Mouse (Mus musculus): ENCODE data around the gene Inhbc. TPM values are rescaled to one million over a fixed set of nuclear protein-coding genes. Genes with fewer than 3 reads are reported as not detected.

Inhbc gene
- polyA plus RNA-seq, 1 experiment from 2014 or later, result 4.6 TPM

DNA sequence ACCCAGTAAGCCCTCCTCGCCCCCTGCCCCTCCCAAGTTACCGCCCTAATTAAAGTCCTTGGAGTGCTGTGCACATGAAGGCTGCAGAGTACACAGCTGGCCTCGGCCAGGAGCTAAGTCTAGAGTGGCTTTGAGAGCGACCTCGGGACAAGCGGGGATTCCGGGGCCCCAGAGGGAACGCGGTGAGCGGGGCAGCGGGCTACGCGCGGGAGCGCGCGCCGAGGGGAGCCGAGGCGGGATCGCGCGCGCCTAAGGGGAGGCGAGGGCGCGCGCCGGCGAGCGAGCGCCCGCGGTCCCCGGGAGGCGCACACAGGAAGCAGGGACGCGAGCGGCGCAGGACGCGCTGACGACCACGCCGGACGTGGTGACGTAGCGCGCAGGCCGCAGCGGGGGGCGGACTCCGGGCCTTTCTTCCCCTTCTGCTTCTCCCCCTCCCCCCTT lies 10.0 kb upstream of the Inhbc start, which contains the start of gene R3hdm2:
TSS of gene R3hdm2 (plus strand) at position 77 of the 441 bp plus-strand sequence.
- ATAC-seq (ENCODE audit: insufficient read depth), result peak; percentile 98

GRCm38 (mm10) chr10:127379654-127380053 lies 9.4 kb upstream of the Inhbc start:
- no peaks in the 10 kb centered on the region for H3K9me3 ChIP-seq (replicated peaks)
- no peaks in the 10 kb centered on the region for H3K27me3 ChIP-seq
- H3K4me2 ChIP-seq, result peak overlapping the region; percentile 90
- WGBS (ENCODE audit: insufficient replicate concordance), result 67% methylated on average over 8 of the region's 8 CpGs
- ATAC-seq (ENCODE audit: insufficient read depth), result no peak
- H3K4me3 ChIP-seq (replicated peaks), result peak overlapping the region; percentile 80
- H3K4me1 ChIP-seq (replicated peaks), result peaks cover 32% of the 10 kb centered on the region
- H3K9ac ChIP-seq, result peak overlapping the region; percentile 76
- H3K36me3 ChIP-seq (replicated peaks), result no peaks in the 10 kb centered on the region
- H3K27ac ChIP-seq (replicated peaks), result peak overlapping the region; percentile 88

More for the DNA sequence above, 10.0 kb upstream of the Inhbc start, which contains the start of gene R3hdm2:
- WGBS (ENCODE audit: insufficient replicate concordance), result under 1% methylated on average over 52 of the region's 53 CpGs
- H3K27me3 ChIP-seq, result no peaks in the 10 kb centered on the region
- H3K4me1 ChIP-seq (replicated peaks), result peaks cover 32% of the 10 kb centered on the region
- peak within 1 kb of the TSS; percentile 88 for H3K27ac ChIP-seq (replicated peaks)
- H3K4me2 ChIP-seq, result peak within 1 kb of the TSS; percentile 90
- H3K4me3 ChIP-seq (replicated peaks), result peak within 1 kb of the TSS; percentile 80
- H3K36me3 ChIP-seq (replicated peaks), result no peaks in the 10 kb centered on the region
- no peaks in the 10 kb centered on the region for H3K9me3 ChIP-seq (replicated peaks)
- H3K9ac ChIP-seq, result peak within 1 kb of the TSS; percentile 76

DNA sequence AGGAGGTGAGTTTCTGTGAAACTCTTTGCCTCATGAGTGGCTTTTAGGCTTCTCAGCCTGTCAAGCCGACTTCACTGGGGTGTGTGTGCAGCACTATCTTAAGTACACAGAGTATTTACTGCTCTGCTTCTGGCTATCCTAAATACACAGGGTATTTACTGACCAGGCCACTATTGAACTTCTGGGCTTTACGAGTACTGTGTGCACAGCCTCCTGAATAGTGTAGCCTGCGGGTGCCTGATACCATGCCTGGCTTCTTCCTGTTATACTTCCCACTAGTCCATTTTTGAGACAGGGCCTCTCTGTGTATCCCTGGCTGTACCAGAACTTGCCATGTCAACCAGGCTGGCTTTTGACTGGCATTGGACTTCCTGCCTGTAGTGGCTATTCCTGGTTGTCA lies 7.5 kb upstream of the Inhbc start:
- ATAC-seq (ENCODE audit: insufficient read depth), result no peak
- Histone ChIP-seq H3K27ac (replicated peaks) (peak overlapping the region; percentile 45), H3K4me3 (replicated peaks) (no peak overlapping the region), H3K9ac (no peak overlapping the region), H3K9me3 (replicated peaks) (no peaks in the 10 kb centered on the region), H3K36me3 (replicated peaks) (no peaks in the 10 kb centered on the region), H3K4me2 (no peak overlapping the region), H3K27me3 (no peaks in the 10 kb centered on the region), H3K4me1 (replicated peaks) (peaks cover 29% of the 10 kb centered on the region)
- WGBS (ENCODE audit: insufficient replicate concordance), result 44% methylated on average over 3 of the region's 3 CpGs

DNA sequence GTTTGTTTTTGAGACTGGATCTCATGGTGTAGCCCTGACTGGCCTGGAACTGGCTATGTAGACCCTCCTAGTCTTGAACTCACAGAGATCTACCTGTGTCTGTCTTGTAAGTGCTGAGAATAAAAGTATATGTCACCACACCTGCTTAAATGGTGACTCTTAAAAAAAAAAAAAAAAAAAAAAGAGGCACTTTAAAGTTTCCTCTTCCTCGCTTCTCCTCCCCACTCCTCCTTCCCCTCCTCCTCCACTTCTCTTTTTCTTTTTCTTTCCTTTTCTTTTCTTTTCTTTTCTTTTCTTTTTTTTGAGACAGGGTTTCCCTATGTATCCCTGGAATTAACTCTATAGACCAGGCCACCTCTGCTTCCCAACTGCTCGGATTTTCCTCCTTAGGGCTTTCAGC lies 792 bp upstream of the Inhbc start:
- no peaks in the 10 kb centered on the region for H3K36me3 ChIP-seq (replicated peaks)
- H3K9me3 ChIP-seq (replicated peaks), result no peaks in the 10 kb centered on the region
- H3K4me2 ChIP-seq, result no peak overlapping the region
- H3K27me3 ChIP-seq, result no peaks in the 10 kb centered on the region
- 41% methylated on average over 2 of the region's 2 CpGs for WGBS (ENCODE audit: insufficient replicate concordance)
- 0 out of 2 replicates have a peak overlapping the region, but pooled peaks have one; percentile 70 for H3K27ac ChIP-seq (replicated peaks)
- H3K4me1 ChIP-seq (replicated peaks), result peaks cover 2% of the 10 kb centered on the region; the same call in 1 of the 2 replicates
- no peak overlapping the region for H3K4me3 ChIP-seq (replicated peaks)
- ATAC-seq (ENCODE audit: insufficient read depth), result no peak
- H3K9ac ChIP-seq, result no peak overlapping the region

DNA sequence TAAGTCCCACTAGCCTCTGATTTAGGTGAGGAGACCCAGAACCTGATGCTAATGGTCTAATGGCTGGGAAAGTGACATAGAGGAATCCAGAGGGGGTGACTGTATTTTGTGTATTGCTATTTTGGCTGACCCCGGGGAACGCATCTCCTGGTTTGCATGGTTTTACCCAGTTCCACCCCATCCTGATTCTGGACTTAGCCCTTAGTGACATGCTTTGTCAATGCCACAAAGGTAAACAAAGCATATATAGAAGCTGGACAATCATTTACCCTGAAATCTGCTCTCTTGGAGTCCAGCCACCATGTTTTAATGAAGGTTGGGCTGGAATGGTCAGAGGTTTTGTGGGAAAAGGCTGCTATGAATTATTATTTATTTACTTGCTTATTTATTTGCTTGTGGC lies 2.0 kb downstream of the Inhbc start:
- peak; percentile 62 for ATAC-seq (ENCODE audit: insufficient read depth)
- Histone ChIP-seq H3K4me1 (replicated peaks) (peaks cover 2% of the 10 kb centered on the region; the same call in 1 of the 2 replicates), H3K9me3 (replicated peaks) (no peaks in the 10 kb centered on the region), H3K27ac (replicated peaks) (peak overlapping the region; percentile 73), H3K9ac (no peak overlapping the region), H3K27me3 (no peaks in the 10 kb centered on the region), H3K4me3 (replicated peaks) (no peak overlapping the region), H3K36me3 (replicated peaks) (no peaks in the 10 kb centered on the region), H3K4me2 (peak overlapping the region; percentile 15; the same call in 1 of the 2 replicates)
- WGBS (ENCODE audit: insufficient replicate concordance), result 65% methylated on average over 2 of the region's 2 CpGs

DNA sequence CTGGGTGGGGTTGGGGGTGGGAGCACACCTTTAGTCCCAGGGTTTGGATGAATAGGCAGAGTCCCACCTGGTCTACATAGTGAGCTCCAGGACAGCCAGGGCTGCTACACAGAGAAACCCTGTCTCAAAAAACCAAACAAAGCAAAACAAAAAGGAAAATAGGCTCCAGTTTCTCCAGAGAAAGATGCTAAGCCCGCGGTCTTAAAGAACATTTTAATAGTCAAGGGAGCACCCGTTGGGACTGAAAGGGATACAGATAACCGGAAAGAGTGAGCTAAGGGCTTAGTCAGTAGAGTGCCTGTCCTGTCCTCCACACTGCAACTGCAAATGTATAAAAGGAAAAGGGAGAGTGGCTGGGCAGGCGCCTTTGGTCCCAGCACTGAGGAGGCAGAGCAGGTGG lies 3.1 kb downstream of the Inhbc start:
- no peak overlapping the region for H3K27ac ChIP-seq (replicated peaks)
- no peak overlapping the region for H3K4me3 ChIP-seq (replicated peaks)
- peaks cover 2% of the 10 kb centered on the region; the same call in 1 of the 2 replicates for H3K4me1 ChIP-seq (replicated peaks)
- H3K9me3 ChIP-seq (replicated peaks), result no peaks in the 10 kb centered on the region
- no peaks in the 10 kb centered on the region for H3K27me3 ChIP-seq
- H3K9ac ChIP-seq, result no peak overlapping the region
- H3K4me2 ChIP-seq, result no peak overlapping the region
- no peaks in the 10 kb centered on the region for H3K36me3 ChIP-seq (replicated peaks)
- WGBS (ENCODE audit: insufficient replicate concordance), result 63% methylated on average over 5 of the region's 5 CpGs
- ATAC-seq (ENCODE audit: insufficient read depth), result no peak

DNA sequence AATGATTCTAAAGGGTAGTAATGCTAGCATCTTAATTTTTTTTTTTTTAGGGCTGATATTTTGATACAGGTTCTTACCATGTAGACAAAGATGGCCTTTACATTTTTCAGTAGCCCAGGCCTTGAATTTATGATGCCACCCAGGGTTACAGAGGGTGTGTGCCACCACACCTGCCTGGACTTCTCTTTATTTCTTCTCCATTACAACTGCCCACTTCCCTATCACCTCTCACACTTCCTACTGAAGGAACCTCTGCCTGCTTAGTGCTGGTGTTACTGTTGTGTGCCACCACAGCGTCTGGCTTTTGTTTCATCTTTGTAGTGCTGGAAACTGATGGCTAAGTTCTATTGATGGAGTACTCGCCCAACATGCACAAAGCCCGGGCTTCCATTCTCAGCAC lies 9.5 kb downstream of the Inhbc start:
- 45% methylated on average over 3 of the region's 3 CpGs for WGBS (ENCODE audit: insufficient replicate concordance)
- Histone ChIP-seq H3K4me2 (no peak overlapping the region), H3K4me3 (replicated peaks) (no peak overlapping the region), H3K36me3 (replicated peaks) (no peaks in the 10 kb centered on the region), H3K9me3 (replicated peaks) (no peaks in the 10 kb centered on the region), H3K27me3 (no peaks in the 10 kb centered on the region), H3K9ac (no peak overlapping the region), H3K27ac (replicated peaks) (no peak overlapping the region), H3K4me1 (replicated peaks) (0 out of 2 replicates have a peak, but pooled peaks cover 6% of the 10 kb centered on the region)
- ATAC-seq (ENCODE audit: insufficient read depth), result no peak

DNA sequence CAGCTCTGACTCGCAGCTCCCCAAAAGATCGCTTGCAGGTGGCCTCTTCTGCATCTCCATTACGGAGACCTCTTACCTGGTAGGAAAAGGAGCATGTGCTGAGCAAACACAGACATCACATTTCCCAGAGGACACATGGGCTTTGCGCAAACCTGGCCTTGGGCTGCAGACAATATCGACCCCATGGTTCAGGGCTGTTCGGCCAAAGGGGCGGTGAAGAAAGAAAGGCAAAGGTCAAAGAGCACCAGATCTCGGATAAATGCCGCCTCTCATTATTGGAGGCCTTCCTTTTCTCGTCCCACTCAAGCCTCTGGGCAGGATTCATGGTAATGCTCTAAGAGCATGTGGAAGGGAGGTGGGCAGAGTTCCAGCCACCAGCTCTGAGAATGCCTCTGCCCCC lies 14.9 kb downstream of the Inhbc start:
- 63% methylated on average over 10 of the region's 10 CpGs for WGBS (ENCODE audit: insufficient replicate concordance)
- no peak overlapping the region for H3K4me2 ChIP-seq
- H3K4me3 ChIP-seq (replicated peaks), result no peak overlapping the region
- H3K27ac ChIP-seq (replicated peaks), result peak overlapping the region; percentile 64
- peaks cover 20% of the 10 kb centered on the region for H3K27me3 ChIP-seq
- H3K4me1 ChIP-seq (replicated peaks), result peaks cover 12% of the 10 kb centered on the region
- H3K9me3 ChIP-seq (replicated peaks), result no peaks in the 10 kb centered on the region
- H3K36me3 ChIP-seq (replicated peaks), result no peaks in the 10 kb centered on the region
- H3K9ac ChIP-seq, result no peak overlapping the region
- peak; percentile 49; the same call in 1 of the 2 replicates for ATAC-seq (ENCODE audit: insufficient read depth)

DNA sequence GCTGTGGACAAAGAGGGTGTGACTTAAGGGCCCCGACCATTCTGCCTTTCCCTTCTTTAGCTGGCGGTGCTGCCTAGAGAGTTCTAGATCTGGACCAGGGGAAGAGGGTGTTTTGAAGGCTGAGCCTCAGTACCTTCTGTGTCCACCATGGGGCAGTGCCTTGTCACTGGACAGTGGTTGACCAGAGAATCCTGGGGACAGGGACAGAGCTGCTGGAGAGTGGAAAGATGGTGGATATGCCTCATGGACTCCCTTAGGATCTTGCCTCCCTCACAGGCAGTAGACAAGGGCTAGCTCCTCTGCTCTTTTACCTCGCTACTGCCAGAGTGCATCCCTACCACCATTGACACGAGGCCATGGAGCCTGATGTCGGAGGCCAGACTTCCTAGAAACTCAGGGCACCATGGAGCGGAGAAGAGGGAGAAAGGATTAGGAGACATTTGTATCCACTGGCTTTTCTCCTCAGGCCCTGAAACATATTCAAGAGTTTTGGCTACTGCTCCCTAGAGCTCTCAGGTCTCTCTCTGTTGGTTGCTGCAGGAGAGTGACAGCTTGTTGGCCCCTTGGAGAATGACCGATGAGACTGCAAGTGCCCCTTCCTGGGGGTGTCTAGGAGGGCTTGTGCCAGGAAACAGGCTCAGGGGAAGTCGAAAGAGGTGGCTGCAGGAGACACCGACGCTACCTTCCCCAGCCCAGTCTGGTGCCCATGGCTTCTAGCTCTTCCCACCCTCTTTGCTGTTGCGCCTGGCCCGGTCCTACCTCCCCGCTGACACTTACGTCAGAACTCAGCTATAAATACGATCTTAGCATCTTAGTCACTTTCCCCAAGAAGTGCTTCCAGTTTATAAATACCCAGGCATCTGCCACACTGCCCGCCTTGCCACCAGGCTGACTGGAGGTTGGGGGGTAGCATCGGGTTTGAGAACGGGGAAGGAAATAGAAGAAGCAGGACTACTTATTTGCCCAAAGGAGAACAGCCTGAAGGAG lies 16.0 kb downstream of the Inhbc start, which contains the start of gene Inhbe:
TSS of gene Inhbe (minus strand) at position 503 of the 987 bp plus-strand sequence.
- Histone ChIP-seq H3K9ac (no peak within 1 kb of the TSS), H3K27me3 (peaks cover 20% of the 10 kb centered on the region), H3K4me1 (replicated peaks) (peaks cover 16% of the 10 kb centered on the region), H3K4me2 (no peak within 1 kb of the TSS), H3K27ac (replicated peaks) (peak within 1 kb of the TSS; percentile 54), H3K9me3 (replicated peaks) (no peaks in the 10 kb centered on the region), H3K4me3 (replicated peaks) (no peak within 1 kb of the TSS), H3K36me3 (replicated peaks) (no peaks in the 10 kb centered on the region)
- WGBS (ENCODE audit: insufficient replicate concordance), result 53% methylated on average over 18 of the region's 18 CpGs
- ATAC-seq (ENCODE audit: insufficient read depth), result no peak

DNA sequence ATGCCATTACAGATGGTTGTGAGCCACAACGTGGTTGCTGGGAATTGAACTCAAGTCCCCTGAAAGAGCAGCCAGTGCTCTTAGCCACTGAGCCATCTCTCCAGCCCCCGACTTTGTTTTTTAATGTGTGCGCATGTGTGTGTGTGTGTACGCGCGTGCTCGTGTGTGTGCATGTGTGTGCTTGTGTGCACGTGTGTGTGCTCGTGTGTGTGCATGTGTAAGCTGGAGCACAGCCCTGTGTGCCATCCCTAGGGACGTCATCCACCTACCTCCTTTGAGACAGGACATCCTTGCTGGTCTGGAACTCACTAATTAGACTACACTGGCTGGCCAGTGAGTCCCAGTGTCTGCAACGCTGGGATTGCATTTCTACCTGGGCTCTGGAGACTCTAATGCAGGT lies 17.5 kb downstream of the Inhbc start:
- 73% methylated on average over 11 of the region's 11 CpGs for WGBS (ENCODE audit: insufficient replicate concordance)
- Histone ChIP-seq H3K27me3 (peaks cover 20% of the 10 kb centered on the region), H3K27ac (replicated peaks) (no peak overlapping the region), H3K4me2 (no peak overlapping the region), H3K9ac (no peak overlapping the region), H3K4me1 (replicated peaks) (peaks cover 16% of the 10 kb centered on the region), H3K9me3 (replicated peaks) (no peaks in the 10 kb centered on the region), H3K36me3 (replicated peaks) (no peaks in the 10 kb centered on the region), H3K4me3 (replicated peaks) (no peak overlapping the region)
- ATAC-seq (ENCODE audit: insufficient read depth), result no peak

DNA sequence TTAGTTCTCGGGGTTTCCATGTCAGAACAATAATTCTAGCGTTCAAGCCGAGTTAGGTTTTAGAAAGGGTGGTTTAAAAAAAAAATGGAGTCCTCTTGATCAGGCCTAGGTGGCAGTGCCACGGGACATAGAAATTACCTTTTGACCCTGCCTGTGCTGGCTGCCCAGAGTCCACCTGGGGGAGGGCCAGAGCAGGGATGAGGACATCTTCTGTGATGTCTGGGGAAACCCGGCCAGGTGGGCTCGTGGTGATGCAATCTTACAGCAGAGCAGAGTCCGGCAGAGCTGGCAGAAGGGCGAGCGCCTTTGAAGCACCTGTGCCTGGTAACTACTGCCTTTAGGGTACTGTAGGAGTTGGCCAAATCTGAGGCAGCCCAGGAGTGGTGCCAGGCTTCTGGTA lies 18.0 kb downstream of the Inhbc start:
- H3K4me2 ChIP-seq, result 0 out of 2 replicates have a peak overlapping the region, but pooled peaks have one; percentile 1
- H3K9me3 ChIP-seq (replicated peaks), result no peaks in the 10 kb centered on the region
- WGBS (ENCODE audit: insufficient replicate concordance), result 69% methylated on average over 9 of the region's 9 CpGs
- peak; percentile 36; the same call in 1 of the 2 replicates for ATAC-seq (ENCODE audit: insufficient read depth)
- H3K36me3 ChIP-seq (replicated peaks), result no peaks in the 10 kb centered on the region
- H3K9ac ChIP-seq, result no peak overlapping the region
- peak overlapping the region; percentile 60 for H3K27ac ChIP-seq (replicated peaks)
- H3K4me1 ChIP-seq (replicated peaks), result peaks cover 16% of the 10 kb centered on the region
- H3K27me3 ChIP-seq, result peaks cover 20% of the 10 kb centered on the region
- no peak overlapping the region for H3K4me3 ChIP-seq (replicated peaks)
